Mouse (Mus musculus): Measurements from ENCODE around the gene Med21.

The Med21 gene

GRCm38 (mm10) chr6:146640068-146640965 is 2.0 kb upstream of the Med21 start:
- DNase-seq (ENCODE audit: low spot score): no peak

GRCm38 (mm10) chr6:146640991-146641390 is 1.4 kb upstream of the Med21 start:
- DNase-seq (ENCODE audit: low spot score): no peak

- no peak for DNase-seq (ENCODE audit: low spot score)
Measured at GRCm38 (mm10) chr6:146641621-146642210, 631 bp upstream of the Med21 start.

GRCm38 (mm10) chr6:146643184-146643570 is 830 bp downstream of the Med21 start:
- DNase-seq (ENCODE audit: low spot score): no peak

- DNase-seq (ENCODE audit: low spot score): no peak
Measured at GRCm38 (mm10) chr6:146650013-146650412, 7.7 kb downstream of the Med21 start.

- DNase-seq (ENCODE audit: low spot score): no peak
Measured at GRCm38 (mm10) chr6:146651431-146651830, 9.1 kb downstream of the Med21 start.

GRCm38 (mm10) chr6:146653197-146653596 is 10.8 kb downstream of the Med21 start:
- DNase-seq (ENCODE audit: low spot score): no peak

GRCm38 (mm10) chr6:146660591-146660990 is 18.2 kb downstream of the Med21 start:
- DNase-seq (ENCODE audit: low spot score): no peak

- DNase-seq (ENCODE audit: low spot score): no peak
Measured at GRCm38 (mm10) chr6:146661655-146662054, 19.3 kb downstream of the Med21 start.

- DNase-seq (ENCODE audit: low spot score): no peak
Measured at GRCm38 (mm10) chr6:146662679-146663078, 20.3 kb downstream of the Med21 start.

GRCm38 (mm10) chr6:146664116-146664515 is 21.8 kb downstream of the Med21 start:
- DNase-seq (ENCODE audit: low spot score): no peak

GRCm38 (mm10) chr6:146664917-146665316 is 22.6 kb downstream of the Med21 start:
- no peak for DNase-seq (ENCODE audit: low spot score)

GRCm38 (mm10) chr6:146665408-146665807 is 23.1 kb downstream of the Med21 start:
- DNase-seq (ENCODE audit: low spot score): no peak

- no peak for DNase-seq (ENCODE audit: low spot score)
Measured at GRCm38 (mm10) chr6:146666811-146667210, 24.5 kb downstream of the Med21 start.

GRCm38 (mm10) chr6:146668606-146669005 is 26.3 kb downstream of the Med21 start:
- DNase-seq (ENCODE audit: low spot score): no peak

GRCm38 (mm10) chr6:146670956-146671855 is 28.9 kb downstream of the Med21 start:
- DNase-seq (ENCODE audit: low spot score): no peak

- DNase-seq (ENCODE audit: low spot score): no peak
Measured at GRCm38 (mm10) chr6:146672106-146672505, 29.8 kb downstream of the Med21 start.

GRCm38 (mm10) chr6:146673696-146674095 is 31.3 kb downstream of the Med21 start:
- DNase-seq (ENCODE audit: low spot score): no peak

GRCm38 (mm10) chr6:146674420-146674819 is 32.1 kb downstream of the Med21 start:
- DNase-seq (ENCODE audit: low spot score): no peak

- DNase-seq (ENCODE audit: low spot score): no peak
Measured at GRCm38 (mm10) chr6:146674881-146675536, 32.7 kb downstream of the Med21 start.

GRCm38 (mm10) chr6:146676904-146677303 is 34.6 kb downstream of the Med21 start:
- DNase-seq (ENCODE audit: low spot score): no peak
